Mouse (Mus musculus): ENCODE data around the gene Rtn4r.

The Rtn4r gene

GRCm38 (mm10) chr16:18156579-18157350 lies 29.3 kb downstream of the Rtn4r start:
- no peak for DNase-seq (ENCODE audit: low spot score)

GRCm38 (mm10) chr16:18159255-18159654 lies 31.8 kb downstream of the Rtn4r start:
- DNase-seq (ENCODE audit: low spot score): no peak

- no peak for DNase-seq (ENCODE audit: low spot score)
These were observed 32.3 kb downstream of the Rtn4r start for GRCm38 (mm10) chr16:18159778-18160177.

GRCm38 (mm10) chr16:18160514-18160913 lies 33.1 kb downstream of the Rtn4r start:
- DNase-seq (ENCODE audit: low spot score): no peak

GRCm38 (mm10) chr16:18161190-18161589 lies 33.7 kb downstream of the Rtn4r start:
- no peak for DNase-seq (ENCODE audit: low spot score)

GRCm38 (mm10) chr16:18164642-18165238 lies 37.3 kb downstream of the Rtn4r start:
- no peak for DNase-seq (ENCODE audit: low spot score)

- no peak for DNase-seq (ENCODE audit: low spot score)
These were observed 39.3 kb downstream of the Rtn4r start for GRCm38 (mm10) chr16:18166613-18167190.

GRCm38 (mm10) chr16:18169156-18169555 lies 41.7 kb downstream of the Rtn4r start:
- DNase-seq (ENCODE audit: low spot score): no peak

GRCm38 (mm10) chr16:18169776-18170175 lies 42.3 kb downstream of the Rtn4r start:
- no peak for DNase-seq (ENCODE audit: low spot score)

- DNase-seq (ENCODE audit: low spot score): peak; percentile 70
These were observed 44.9 kb downstream of the Rtn4r start for GRCm38 (mm10) chr16:18172266-18172855.

GRCm38 (mm10) chr16:18173231-18173630 lies 45.8 kb downstream of the Rtn4r start:
- peak; percentile 72 for DNase-seq (ENCODE audit: low spot score)

GRCm38 (mm10) chr16:18173788-18174187 lies 46.3 kb downstream of the Rtn4r start:
- DNase-seq (ENCODE audit: low spot score): peak; percentile 73

GRCm38 (mm10) chr16:18175817-18176541 lies 48.5 kb downstream of the Rtn4r start:
- DNase-seq (ENCODE audit: low spot score): no peak

GRCm38 (mm10) chr16:18176758-18177157 lies 49.3 kb downstream of the Rtn4r start:
- no peak for DNase-seq (ENCODE audit: low spot score)

- no peak for DNase-seq (ENCODE audit: low spot score)
These were observed 52.1 kb downstream of the Rtn4r start for GRCm38 (mm10) chr16:18179591-18179990.

GRCm38 (mm10) chr16:18181398-18181797 lies 54.0 kb downstream of the Rtn4r start:
- no peak for DNase-seq (ENCODE audit: low spot score)

- DNase-seq (ENCODE audit: low spot score): no peak
These were observed 55.3 kb downstream of the Rtn4r start for GRCm38 (mm10) chr16:18182766-18183165.

- no peak for DNase-seq (ENCODE audit: low spot score)
These were observed 58.4 kb downstream of the Rtn4r start for GRCm38 (mm10) chr16:18185715-18186449.

- DNase-seq (ENCODE audit: low spot score): no peak
These were observed 59.4 kb downstream of the Rtn4r start for GRCm38 (mm10) chr16:18186798-18187197.

- no peak for DNase-seq (ENCODE audit: low spot score)
These were observed 59.8 kb downstream of the Rtn4r start for GRCm38 (mm10) chr16:18187221-18187620.

- DNase-seq (ENCODE audit: low spot score): no peak
These were observed 63.6 kb downstream of the Rtn4r start for GRCm38 (mm10) chr16:18191006-18191405.

Data from left cerebral cortex, adult 11 months (tissue).